ENCODE assay signal across 8 mouse cellular contexts in the genomic region with DNA sequence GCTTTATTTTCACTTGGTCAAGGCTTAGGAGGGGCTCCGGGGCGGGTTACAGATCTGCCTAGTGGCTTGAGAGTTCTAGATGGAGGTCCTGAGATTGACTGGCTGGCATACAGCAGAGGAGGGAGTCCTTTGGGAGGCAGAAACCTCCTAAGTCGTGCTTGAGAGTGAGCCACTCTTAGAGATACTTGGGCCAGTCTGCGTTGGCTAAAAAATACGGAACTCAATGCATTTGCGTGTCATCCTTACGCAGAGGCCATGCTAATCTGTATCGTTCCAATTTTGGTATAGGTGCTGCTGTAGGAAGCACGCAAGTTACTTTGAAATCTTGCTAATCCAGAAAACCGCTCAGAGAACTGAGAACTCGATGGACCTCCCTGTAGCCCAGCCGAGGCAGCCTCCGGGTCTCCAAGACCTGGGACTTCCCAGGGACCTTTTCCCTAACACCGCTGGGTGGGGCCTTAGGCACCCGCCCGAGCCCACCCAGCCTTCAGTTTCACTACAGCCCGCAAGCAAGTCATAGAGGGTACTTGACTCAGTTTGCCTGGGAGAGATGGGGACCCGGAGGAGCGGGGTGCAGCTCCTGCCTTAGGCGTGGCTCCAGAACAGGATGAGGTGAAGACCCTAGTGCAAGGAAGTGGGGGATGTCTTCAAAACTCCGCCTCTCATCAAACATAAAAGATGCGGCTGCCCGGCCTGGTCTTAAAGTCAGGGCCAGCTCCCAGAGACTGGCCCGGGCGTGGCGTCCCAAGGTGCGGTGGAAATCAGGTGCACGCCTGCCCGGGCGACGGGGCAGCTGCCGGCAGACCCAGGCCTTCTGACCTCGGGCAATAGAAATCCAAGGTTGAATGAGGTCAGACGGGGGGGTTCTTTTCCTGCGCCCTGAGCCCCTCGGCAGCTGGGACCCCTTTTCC. TPM values are rescaled to one million over a fixed set of nuclear protein-coding genes. Genes with fewer than 3 reads are reported as not detected.
DNase-seq lines count a peak whose midpoint lies in the region; ATAC-seq and TF ChIP-seq lines count a peak whose summit lies in the region.

No protein-coding gene starts in this region.

- H3K36me3 ChIP-seq in kidney, adult 2 months (ENCODE audit: control insufficient read depth, insufficient read depth, low read length) = no peaks in the 10 kb centered on the region
- no peaks in the 10 kb centered on the region for H3K36me3 ChIP-seq in hindbrain, embryonic 11.5 days (ENCODE audit: control insufficient read depth, insufficient read depth, low read length)
- no peaks in the 10 kb centered on the region for H3K36me3 ChIP-seq in midbrain, embryonic 12.5 days

- no peak for DNase-seq in kidney, adult 2 months
- DNase-seq in kidney, adult 18-20 months = no peak
- DNase-seq in hindbrain, embryonic 11.5 days (ENCODE audit: low spot score) = peak; percentile 39
- no peak for DNase-seq in urinary bladder, adult 18-20 months (ENCODE audit: low spot score in 2 of 2)

- no peak for TF ChIP-seq POLR2A in kidney, adult 2 months (IDR thresholded peaks at IDR 0.05; ENCODE audit: low read depth, low read length)
- TF ChIP-seq POLR2A in bone marrow, adult 2 months (IDR thresholded peaks at IDR 0.05; ENCODE audit: borderline replicate concordance, control insufficient read depth, low read depth, low read length) = no peak

- H3K27me3 ChIP-seq in kidney, adult 2 months (replicated peaks; ENCODE audit: control insufficient read depth, insufficient read depth, low read length) = no peaks in the 10 kb centered on the region
- H3K27me3 ChIP-seq in hindbrain, embryonic 11.5 days (ENCODE audit: control insufficient read depth, insufficient read depth, low read length) = no peaks in the 10 kb centered on the region
- H3K27me3 ChIP-seq in midbrain, embryonic 12.5 days = peaks cover 12% of the 10 kb centered on the region; the same call in 1 of the 2 replicates

- no peak for TF ChIP-seq CTCF in kidney, adult 2 months (conservative IDR thresholded peaks at IDR 0.05; ENCODE audit: insufficient read depth, insufficient read length, low read depth, low read length)
- TF ChIP-seq CTCF in bone marrow, adult 2 months (IDR thresholded peaks at IDR 0.05; ENCODE audit: control insufficient read depth, insufficient read depth, low read length) = no peak

- H3K27ac ChIP-seq in kidney, adult 2 months (ENCODE audit: insufficient read depth, low read depth, low read length) = peak overlapping the region; percentile 94
- peak overlapping the region; percentile 98 for H3K27ac ChIP-seq in bone marrow, adult 2 months (ENCODE audit: control insufficient read depth, insufficient read depth, low read depth, low read length, poor library complexity)
- no peak overlapping the region for H3K27ac ChIP-seq in hindbrain, embryonic 11.5 days (ENCODE audit: low read depth, low read length)
- 0 out of 2 replicates have a peak overlapping the region, but pooled peaks have one; percentile 65 for H3K27ac ChIP-seq in midbrain, embryonic 12.5 days (replicated peaks)

- H3K4me1 ChIP-seq in kidney, adult 2 months (ENCODE audit: control insufficient read depth, insufficient read depth, low read length) = peaks cover 33% of the 10 kb centered on the region
- peaks cover 19% of the 10 kb centered on the region for H3K4me1 ChIP-seq in bone marrow, adult 2 months (ENCODE audit: control insufficient read depth, insufficient read depth, low read length)
- peaks cover 2% of the 10 kb centered on the region; the same call in 1 of the 2 replicates for H3K4me1 ChIP-seq in hindbrain, embryonic 11.5 days (replicated peaks; ENCODE audit: control insufficient read depth, insufficient read depth, low read length)
- peaks cover 45% of the 10 kb centered on the region for H3K4me1 ChIP-seq in midbrain, embryonic 12.5 days

- H3K4me3 ChIP-seq in kidney, adult 2 months (ENCODE audit: insufficient read depth, low read depth, low read length) = peak overlapping the region; percentile 73
- H3K4me3 ChIP-seq in bone marrow, adult 2 months (replicated peaks; ENCODE audit: control insufficient read depth, low read depth, low read length) = peak overlapping the region; percentile 96
- peak overlapping the region; percentile 67 for H3K4me3 ChIP-seq in hindbrain, embryonic 11.5 days (ENCODE audit: low read depth, low read length)
- peak overlapping the region; percentile 74 for H3K4me3 ChIP-seq in midbrain, embryonic 12.5 days

- H3K4me2 ChIP-seq in hindbrain, embryonic 11.5 days (replicated peaks; ENCODE audit: low read depth, low read length) = peak overlapping the region; percentile 64
- H3K4me2 ChIP-seq in midbrain, embryonic 12.5 days (replicated peaks) = peak overlapping the region; percentile 90

- 3% methylated on average over 36 of the region's 36 CpGs for WGBS in kidney, adult 2 months
- 2% methylated on average over 36 of the region's 36 CpGs for WGBS in bone marrow, adult 2 months
- WGBS in hindbrain, embryonic 11.5 days = 4% methylated on average over 36 of the region's 36 CpGs
- WGBS in midbrain, embryonic 12.5 days = 4% methylated on average over 36 of the region's 36 CpGs

- H3K9me3 ChIP-seq in hindbrain, embryonic 11.5 days (ENCODE audit: control insufficient read depth, low read length) = no peaks in the 10 kb centered on the region
- H3K9me3 ChIP-seq in midbrain, embryonic 12.5 days = no peaks in the 10 kb centered on the region

- no peak for ATAC-seq in hindbrain, embryonic 11.5 days (ENCODE audit: low FRiP score)
- no peak for ATAC-seq in midbrain, embryonic 12.5 days (ENCODE audit: low FRiP score, low read depth)
- ATAC-seq in activated CD4-positive, CD25-positive, alpha-beta regulatory T cell, adult 4 months = no peak
- no peak for ATAC-seq in megakaryocyte-erythroid progenitor cell, adult 5-6 weeks (replicated peaks; ENCODE audit: low FRiP score, low TSS enrichment, poor library complexity, severe bottlenecking)

- H3K9ac ChIP-seq in hindbrain, embryonic 11.5 days (ENCODE audit: low read depth, low read length) = peak overlapping the region; percentile 78
- H3K9ac ChIP-seq in midbrain, embryonic 12.5 days (replicated peaks) = peak overlapping the region; percentile 79

RNA-seq across cellular contexts. Expression of a gene that starts 1.3 kb away (rescaled TPM):
- 57.7 and 64.1 TPM in 2 replicates for polyA plus RNA-seq in kidney, adult 2 months (2012; rRNA removed)
- polyA plus RNA-seq in bone marrow, adult 2 months (2011; ENCODE audit: insufficient read depth, insufficient read length, low replicate concordance, missing spikeins) = 264 and 399 TPM in 2 replicates
- polyA plus RNA-seq in hindbrain, embryonic 11.5 days (2014; fragmentation: Nextera tagmentation; extraction: Ambion mirVana) = 20.7 and 29.8 TPM in 2 replicates
- polyA plus RNA-seq in midbrain, embryonic 12.5 days (2016; fragmentation: Nextera tagmentation; extraction: Ambion mirVana) = 24.9 and 29.1 TPM in 2 replicates
- polyA plus RNA-seq in activated CD4-positive, CD25-positive, alpha-beta regulatory T cell, adult 4 months (2017; shearing (Covaris generic)) = 100 to 1,000 TPM; 243 to 280 TPM
- total RNA-seq in megakaryocyte-erythroid progenitor cell, adult 5-6 weeks (2014; fragmentation: Nextera tagmentation) = 98.3 and 144 TPM in 2 replicates
- 195 and 198 TPM in 2 replicates for total RNA-seq in megakaryocyte-erythroid progenitor cell, adult 5-6 weeks (2017)
